ENCODE assay signal across 8 mouse cellular contexts in the genomic region with DNA sequence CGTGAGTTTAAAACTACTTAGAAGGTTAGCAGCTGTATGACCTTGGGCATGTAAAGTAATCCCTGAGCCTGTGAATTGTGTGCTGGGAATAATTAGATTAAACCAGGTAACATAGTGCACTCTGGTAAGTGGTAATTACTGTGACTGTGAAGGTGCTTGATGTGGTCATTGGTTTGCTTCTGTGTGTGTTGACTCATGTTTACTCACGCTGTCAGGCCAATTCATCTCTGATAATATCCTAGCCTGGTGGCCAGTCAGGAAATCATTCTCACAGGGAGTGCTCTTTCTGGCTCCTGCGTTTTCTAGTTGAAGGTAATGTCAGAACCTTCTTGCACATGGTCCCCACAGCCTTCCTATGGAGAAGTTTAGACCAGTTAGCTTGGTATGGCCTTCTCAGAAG. TPM values are rescaled to one million over a fixed set of nuclear protein-coding genes. Genes with fewer than 3 reads are reported as not detected.
DNase-seq lines count a peak whose midpoint lies in the region; ATAC-seq and TF ChIP-seq lines count a peak whose summit lies in the region.

No protein-coding gene starts in this region.

- TF ChIP-seq POLR2A in spleen, adult 2 months (IDR thresholded peaks at IDR 0.05; ENCODE audit: low read depth, low read length): no peak

- no peak for TF ChIP-seq CTCF in spleen, adult 2 months (IDR thresholded peaks at IDR 0.05; ENCODE audit: extremely low read depth, insufficient read depth, insufficient read length, insufficient replicate concordance)

- H3K27me3 ChIP-seq in spleen, adult 2 months (ENCODE audit: control insufficient read depth, insufficient read depth, low read length): no peaks in the 10 kb centered on the region
- peaks cover 13% of the 10 kb centered on the region; the same call in 1 of the 2 replicates for H3K27me3 ChIP-seq in limb, embryonic 10.5 days (ENCODE audit: low read depth, poor library complexity, severe bottlenecking)
- H3K27me3 ChIP-seq in stomach, embryonic 14.5 days (ENCODE audit: control insufficient read depth, insufficient read depth, low read length): no peaks in the 10 kb centered on the region

- ATAC-seq in stomach, embryonic 14.5 days (ENCODE audit: insufficient number of reproducible peaks, insufficient read depth, low FRiP score, low read depth): no peak

- WGBS in spleen, adult 2 months: 15% methylated on average over 3 of the region's 3 CpGs
- WGBS in limb, embryonic 10.5 days: 22% methylated on average over 3 of the region's 3 CpGs
- 11% methylated on average over 3 of the region's 3 CpGs for WGBS in stomach, embryonic 14.5 days

- peak overlapping the region; percentile 88 for H3K9ac ChIP-seq in stomach, embryonic 14.5 days (replicated peaks; ENCODE audit: low read depth, low read length)

- peaks cover 9% of the 10 kb centered on the region; the same call in 1 of the 2 replicates for H3K4me1 ChIP-seq in spleen, adult 2 months (ENCODE audit: control insufficient read depth, insufficient read depth, insufficient read length)
- H3K4me1 ChIP-seq in limb, embryonic 10.5 days: peaks cover 14% of the 10 kb centered on the region
- peaks cover 7% of the 10 kb centered on the region; the same call in 1 of the 2 replicates for H3K4me1 ChIP-seq in stomach, embryonic 14.5 days (ENCODE audit: control insufficient read depth, insufficient read depth, low read length)

- peaks cover 3% of the 10 kb centered on the region; the same call in 1 of the 2 replicates for H3K36me3 ChIP-seq in spleen, adult 2 months (ENCODE audit: control insufficient read depth, insufficient read depth, low read length)
- H3K36me3 ChIP-seq in limb, embryonic 10.5 days: peaks cover 29% of the 10 kb centered on the region
- H3K36me3 ChIP-seq in stomach, embryonic 14.5 days (ENCODE audit: control insufficient read depth, insufficient read depth, low read length): peaks cover 7% of the 10 kb centered on the region

- H3K4me2 ChIP-seq in stomach, embryonic 14.5 days (replicated peaks; ENCODE audit: low read depth, low read length): peak overlapping the region; percentile 75

- H3K9me3 ChIP-seq in limb, embryonic 10.5 days (replicated peaks): no peaks in the 10 kb centered on the region
- no peaks in the 10 kb centered on the region for H3K9me3 ChIP-seq in stomach, embryonic 14.5 days (ENCODE audit: control insufficient read depth, low read depth, low read length)

- DNase-seq in adrenal gland, adult 8-10 months: peak; percentile 20
- no peak for DNase-seq in adrenal gland, postnatal 25 days
- no peak for DNase-seq in spleen, adult 2 months (ENCODE audit: low read depth in 1 of 2, low spot score in 2 of 2)
- no peak for DNase-seq in spleen, postnatal 10 days (ENCODE audit: low spot score in 2 of 2)
- no peak for DNase-seq in limb, embryonic 10.5 days (ENCODE audit: low spot score)
- no peak for DNase-seq in urinary bladder, postnatal 36 days (ENCODE audit: low spot score in 2 of 2)
- DNase-seq in cerebellum, adult 11 months: no peak

- H3K4me3 ChIP-seq in spleen, adult 2 months (ENCODE audit: extremely low read depth, insufficient read depth, insufficient read length): peak overlapping the region; percentile 86
- H3K4me3 ChIP-seq in limb, embryonic 10.5 days: peak overlapping the region; percentile 96
- peak overlapping the region; percentile 85 for H3K4me3 ChIP-seq in stomach, embryonic 14.5 days (ENCODE audit: low read depth, low read length)

- H3K27ac ChIP-seq in spleen, adult 2 months (ENCODE audit: insufficient read depth, low read length): no peak overlapping the region
- no peak overlapping the region for H3K27ac ChIP-seq in limb, embryonic 10.5 days
- no peak overlapping the region for H3K27ac ChIP-seq in stomach, embryonic 14.5 days (ENCODE audit: low read length)

RNA-seq across cellular contexts. Expression of a gene that starts 1.3 kb away (rescaled TPM):
- 10 to 100 TPM; 57.9 to 98.4 (median 77.3) TPM for total RNA-seq in adrenal gland, adult 8-10 months (2022)
- 94.1 and 127 TPM in 2 replicates for total RNA-seq in adrenal gland, postnatal 25 days (2021)
- polyA plus RNA-seq in spleen, adult 2 months (2012; rRNA removed): 55.1 and 60.9 TPM in 2 replicates
- polyA plus RNA-seq in limb, embryonic 10.5 days (2016; fragmentation: Nextera tagmentation; extraction: Ambion mirVana): 67.1 and 70.5 TPM in 2 replicates
- 29.8 and 54.8 TPM in 2 replicates for polyA plus RNA-seq in stomach, embryonic 14.5 days (2014; fragmentation: Nextera tagmentation; extraction: Ambion mirVana)
